Mouse (Mus musculus): ENCODE measurements at regions not wholly inside any gene's neighbourhood (a gene's known extent, or its start where the extent isn't known, plus 50 kb on each side); places are given as distances from the start of the nearest gene placed in this dataset.
"Not testable (repeated sequence)": the region's sequence is repeated elsewhere in the genome, so short reads cannot be mapped to it uniquely, and the experiment has no call there.

- no peak for DNase-seq (ENCODE audit: low spot score)
Observed at GRCm38 (mm10) chr3:84390769-84391168, 84.1 kb upstream of the Trim2 start.

- no peak for DNase-seq (ENCODE audit: low spot score)
Observed at GRCm38 (mm10) chr3:84388486-84388885, 81.8 kb upstream of the Trim2 start.

GRCm38 (mm10) chr3:84385656-84386055 is 79.0 kb upstream of the Trim2 start:
- no peak for DNase-seq (ENCODE audit: low spot score)

GRCm38 (mm10) chr3:84383559-84383958 is 76.9 kb upstream of the Trim2 start:
- no peak for DNase-seq (ENCODE audit: low spot score)

GRCm38 (mm10) chr3:84383038-84383437 is 76.4 kb upstream of the Trim2 start:
- not testable (repeated sequence) for DNase-seq (ENCODE audit: low spot score)

GRCm38 (mm10) chr3:84382006-84382405 is 75.3 kb upstream of the Trim2 start:
- no peak for DNase-seq (ENCODE audit: low spot score)

GRCm38 (mm10) chr3:84378987-84379556 is 72.4 kb upstream of the Trim2 start:
- no peak for DNase-seq (ENCODE audit: low spot score)

DNA sequence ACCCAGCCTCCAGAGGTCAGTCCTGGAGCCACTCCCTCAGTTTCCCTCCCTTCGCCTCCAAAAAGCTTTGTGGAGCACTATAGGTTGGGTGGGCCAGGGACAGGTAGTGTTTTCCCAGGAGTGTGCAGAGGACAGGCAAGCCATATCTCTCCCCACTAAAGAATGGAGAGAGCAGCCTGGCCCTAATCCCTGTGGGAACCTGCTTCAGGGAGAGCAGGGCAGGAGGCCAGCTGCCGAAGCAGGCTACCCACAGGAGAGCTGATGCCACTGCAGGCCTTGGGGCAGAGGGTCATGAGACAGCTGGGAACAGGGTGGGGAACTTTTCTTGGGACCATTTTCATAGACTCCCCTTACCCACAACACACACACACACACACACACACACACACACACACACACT is 69.8 kb upstream of the Trim2 start:
- DNase-seq (ENCODE audit: low spot score) = no peak

DNA sequence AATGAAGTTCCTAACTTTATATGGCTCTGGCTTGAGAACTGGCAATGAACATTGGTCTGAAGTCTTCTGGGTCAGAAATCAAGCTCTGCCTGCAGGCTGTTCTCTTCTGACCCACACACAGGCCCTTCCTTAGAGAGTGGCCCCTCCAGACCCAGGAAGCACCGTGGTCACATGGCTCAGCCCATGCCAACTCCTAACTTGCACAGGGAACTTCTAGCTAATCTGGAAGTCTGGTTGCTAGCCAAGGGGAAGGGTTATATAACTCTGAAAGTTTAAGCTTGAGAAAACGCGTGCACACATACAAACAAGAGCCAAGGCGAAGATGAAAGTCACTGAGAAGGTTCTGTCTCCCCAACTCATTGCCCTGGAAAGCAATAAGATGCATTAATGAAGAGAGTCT is 69.2 kb upstream of the Trim2 start:
- DNase-seq (ENCODE audit: low spot score) = peak; percentile 73

GRCm38 (mm10) chr3:84371842-84372241 is 65.2 kb upstream of the Trim2 start:
- DNase-seq (ENCODE audit: low spot score) = no peak

- no peak for DNase-seq (ENCODE audit: low spot score)
Observed at GRCm38 (mm10) chr3:84367145-84367740, 60.6 kb upstream of the Trim2 start.

DNA sequence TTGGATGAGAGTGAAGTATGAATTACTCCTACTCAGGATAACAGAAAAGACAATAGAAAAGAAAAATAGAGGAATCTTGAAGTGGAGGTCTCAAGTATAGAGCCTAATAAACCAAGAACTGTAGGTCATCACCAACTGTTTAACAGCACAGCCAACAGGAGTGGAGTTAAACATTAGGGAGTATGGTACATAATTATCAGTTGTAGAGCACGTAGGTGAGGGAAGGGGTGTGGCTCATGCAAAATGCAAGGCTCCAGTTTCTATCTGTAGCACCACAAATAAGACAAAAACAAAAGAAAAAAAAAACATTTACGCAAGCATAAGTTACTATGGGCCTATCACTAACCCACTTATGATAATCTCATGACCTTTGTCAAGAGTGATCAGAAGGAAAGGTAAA is 52.0 kb upstream of the Trim2 start:
- no peak for DNase-seq (ENCODE audit: low spot score)

GRCm38 (mm10) chr3:84356690-84357014 is 50.0 kb upstream of the Trim2 start:
- DNase-seq (ENCODE audit: low spot score) = peak; percentile 36

All from adipocyte (in vitro differentiated cells).